Mouse (Mus musculus): ENCODE measurements around the gene Grin2a. TPM values are rescaled to one million over a fixed set of nuclear protein-coding genes. Genes with fewer than 3 reads are reported as not detected.

Grin2a gene
- polyA plus RNA-seq, 1 experiment = 0.01 TPM

DNA sequence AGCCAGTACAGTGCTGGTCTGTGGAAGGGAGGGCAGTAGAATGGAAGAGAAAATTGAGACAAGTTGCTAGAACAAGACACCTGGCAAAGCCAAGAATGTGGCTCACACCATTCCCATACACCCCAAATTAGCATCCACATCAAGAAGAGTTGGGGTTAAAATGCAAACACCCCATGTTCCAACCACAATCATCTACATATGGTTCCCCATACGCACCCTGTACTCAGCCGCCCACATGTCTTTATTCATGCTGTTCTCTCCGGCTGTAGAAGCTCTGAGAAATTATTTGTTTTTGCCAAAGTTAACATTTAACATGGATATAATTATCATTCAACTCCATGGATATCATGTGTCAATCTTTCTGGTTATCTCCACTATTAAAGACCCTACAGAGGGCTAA is 22.7 kb downstream of the Grin2a start:
- no peak for DNase-seq (ENCODE audit: low read depth)

DNA sequence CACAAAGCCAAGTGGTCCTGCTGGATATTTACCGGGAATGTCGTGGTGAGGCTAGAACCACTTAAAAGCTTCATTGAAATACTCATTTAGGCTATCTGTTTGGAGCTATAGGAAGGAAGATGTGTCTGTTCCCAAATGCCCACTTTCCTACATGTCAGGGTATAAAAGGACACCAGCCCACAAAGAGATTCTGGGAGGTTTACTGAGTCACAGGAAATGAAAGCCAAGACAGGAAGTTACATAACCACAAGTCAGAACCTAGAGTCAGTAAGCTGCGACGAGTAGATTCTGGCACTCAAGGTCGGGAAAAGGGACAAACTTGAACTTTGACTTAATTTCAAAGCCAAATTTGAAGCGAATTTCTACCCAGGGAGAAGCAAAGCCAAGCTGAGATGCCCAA is 30.9 kb downstream of the Grin2a start:
- no peak for DNase-seq (ENCODE audit: low read depth)

DNA sequence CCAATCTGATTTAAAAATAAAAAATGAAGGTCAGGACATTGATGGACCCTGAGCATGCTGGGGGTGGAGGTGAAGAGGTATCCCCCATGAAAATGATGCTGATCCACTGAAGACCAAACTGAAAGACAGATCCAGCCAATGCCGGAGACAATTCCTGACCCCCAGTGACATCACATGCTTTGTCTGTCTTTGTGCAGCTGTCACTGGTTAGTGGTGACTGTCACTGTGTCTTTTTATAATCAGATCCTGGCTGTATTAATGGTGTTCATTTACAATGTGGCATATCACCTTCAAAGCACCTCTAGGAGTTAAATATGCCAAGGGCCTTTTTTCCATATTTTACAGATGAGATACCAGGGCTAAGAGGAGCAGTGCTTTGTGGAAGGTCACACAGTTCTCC is 32.9 kb downstream of the Grin2a start:
- DNase-seq (ENCODE audit: low read depth) = no peak

DNA sequence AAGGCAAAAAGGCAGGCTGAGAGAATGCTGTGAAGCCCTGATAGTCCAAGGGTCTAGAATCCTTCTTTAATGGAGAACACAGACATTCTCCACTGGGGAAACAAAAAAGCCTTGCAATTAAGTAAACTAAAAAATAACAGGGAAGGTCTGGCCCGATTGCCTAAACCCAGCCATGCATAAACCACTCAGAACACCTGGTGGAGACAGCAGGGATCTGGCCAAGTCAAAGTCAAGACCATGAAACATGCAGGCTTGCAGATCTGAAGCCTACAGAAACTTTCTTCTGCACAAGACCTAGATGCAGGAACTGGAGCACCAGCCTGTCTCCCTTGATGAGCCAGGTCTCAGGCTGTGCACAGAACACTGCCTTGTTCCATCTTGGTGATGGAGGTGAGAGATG is 36.0 kb downstream of the Grin2a start:
- no peak for DNase-seq (ENCODE audit: low read depth)

DNA sequence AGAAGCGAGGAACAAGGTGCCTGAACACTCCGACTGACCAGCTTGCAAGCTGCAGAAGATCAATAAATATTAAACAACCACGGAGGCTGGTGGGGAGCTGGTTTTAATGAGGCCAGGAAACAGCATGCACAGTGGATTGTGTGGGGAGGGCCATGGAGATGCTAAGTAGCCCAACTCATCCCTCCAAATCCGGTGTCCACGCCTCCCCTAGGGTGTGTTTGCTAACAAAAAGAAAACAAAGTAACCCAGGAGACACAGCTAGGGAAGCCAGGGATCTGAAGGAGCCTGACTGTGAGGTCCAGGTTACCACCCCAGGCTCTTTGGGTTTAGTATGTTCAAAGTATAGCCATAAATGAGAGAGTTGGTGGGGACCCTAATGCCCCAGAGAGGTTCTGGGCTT is 41.1 kb downstream of the Grin2a start:
- no peak for DNase-seq (ENCODE audit: low read depth)

DNA sequence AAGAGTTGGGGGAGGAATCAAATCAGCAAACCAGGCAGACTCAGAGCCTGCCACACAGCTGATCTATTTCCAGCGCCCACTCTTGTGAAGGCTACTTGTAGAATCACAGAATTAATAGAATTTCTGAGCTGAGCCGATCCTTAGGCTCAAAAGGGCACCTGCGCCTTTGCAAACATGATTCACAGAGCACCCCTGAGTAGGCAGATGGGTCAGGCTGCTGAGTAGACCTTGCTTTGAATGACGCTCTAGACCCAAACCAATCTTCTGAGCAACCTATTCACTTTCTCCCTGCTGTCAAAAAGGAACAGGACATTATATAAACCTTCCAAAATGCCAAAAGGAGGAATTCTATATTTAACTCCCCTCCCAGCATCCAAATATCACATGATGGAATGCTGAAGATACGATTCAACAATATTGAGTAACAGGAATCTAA is 41.9 kb downstream of the Grin2a start:
- no peak for DNase-seq (ENCODE audit: low read depth)

DNA sequence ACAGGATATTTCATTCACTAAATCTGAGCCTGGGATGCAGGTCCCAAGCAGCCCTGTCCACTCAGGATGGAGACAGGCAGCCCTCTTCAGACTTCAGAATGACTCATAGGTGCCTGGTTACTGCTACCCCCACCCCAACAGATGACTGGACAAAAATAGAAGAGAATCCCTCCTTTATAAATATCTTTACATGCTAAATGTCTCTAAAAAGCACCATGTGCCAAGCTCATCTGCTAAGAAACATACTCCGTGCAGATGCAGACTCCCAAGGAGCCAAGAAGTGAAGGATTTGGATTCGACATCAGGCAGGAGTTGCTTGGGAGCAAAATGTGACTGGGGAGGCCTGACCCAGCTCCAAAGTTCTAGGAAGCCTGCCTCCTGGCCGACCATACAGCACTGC is 46.1 kb downstream of the Grin2a start:
- DNase-seq (ENCODE audit: low read depth) = no peak

DNA sequence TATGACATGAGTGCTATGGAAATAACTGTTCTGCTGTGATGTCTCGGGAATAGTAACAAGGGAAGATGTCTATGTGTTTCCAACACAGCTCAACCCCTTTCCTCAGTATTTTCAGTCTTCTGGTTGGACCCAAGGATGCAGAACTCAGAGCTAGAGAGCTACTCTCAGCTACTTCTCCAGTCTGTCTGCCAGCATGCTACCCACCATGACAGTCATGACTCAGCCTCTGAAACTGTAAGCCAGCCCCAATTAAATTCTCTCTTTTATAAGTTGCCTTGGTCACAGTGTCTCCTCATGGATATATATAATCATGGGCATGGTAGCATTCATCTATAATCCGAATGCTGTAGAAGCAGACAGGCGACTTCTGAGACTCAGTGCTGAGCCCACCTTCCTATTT is 47.9 kb downstream of the Grin2a start:
- no peak for DNase-seq (ENCODE audit: low read depth)

DNA sequence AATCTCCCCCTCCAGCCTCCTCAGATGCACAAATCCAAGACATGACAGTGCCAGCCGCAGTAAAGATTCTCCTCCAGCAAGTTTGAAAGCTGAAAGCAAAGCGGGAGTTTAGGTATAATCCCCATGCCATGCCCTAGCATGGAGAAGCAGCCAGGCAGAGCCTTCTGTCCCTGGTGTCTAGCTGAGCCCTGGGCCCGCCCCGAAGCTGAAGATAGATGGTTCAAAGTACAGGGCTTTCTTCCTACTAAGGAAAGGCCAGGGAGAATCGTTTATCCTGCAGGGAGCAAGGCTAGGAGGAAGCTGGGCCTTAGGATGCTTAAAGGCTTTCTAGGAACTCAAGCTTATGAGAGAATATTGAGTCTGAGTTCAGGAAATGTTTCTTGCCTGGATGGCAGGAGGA is 50.5 kb downstream of the Grin2a start:
- no peak for DNase-seq (ENCODE audit: low read depth)

DNA sequence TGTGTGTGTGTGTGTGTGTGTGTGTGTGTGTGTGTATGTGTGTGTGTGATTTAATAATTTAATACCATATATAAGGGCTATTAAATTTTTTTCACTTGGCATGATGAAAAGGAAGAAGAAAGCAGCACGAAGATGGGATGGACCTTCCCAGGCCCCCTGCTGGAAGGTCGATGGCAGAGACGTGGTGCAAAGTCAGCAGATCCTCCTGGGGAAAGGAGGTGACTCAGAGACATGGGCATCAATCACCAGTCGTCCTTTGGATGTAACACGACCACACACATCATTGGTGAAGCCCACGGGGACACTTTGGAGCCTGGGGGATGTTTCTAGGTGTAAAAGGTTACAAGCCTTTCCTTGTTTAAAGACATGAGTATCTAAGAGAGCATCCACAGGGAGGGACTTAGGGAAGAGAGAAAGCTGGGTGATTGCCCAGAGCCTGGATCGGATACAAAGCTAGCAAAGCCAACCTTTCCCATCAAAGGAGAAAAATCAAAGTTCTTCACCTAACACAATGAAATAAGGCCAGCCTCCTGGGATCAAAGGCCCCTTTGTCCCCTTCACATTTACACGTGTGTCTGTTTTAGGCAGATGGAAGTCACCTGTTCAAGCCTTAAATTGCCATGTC is 53.9 kb downstream of the Grin2a start:
- no peak for DNase-seq (ENCODE audit: low read depth)

DNA sequence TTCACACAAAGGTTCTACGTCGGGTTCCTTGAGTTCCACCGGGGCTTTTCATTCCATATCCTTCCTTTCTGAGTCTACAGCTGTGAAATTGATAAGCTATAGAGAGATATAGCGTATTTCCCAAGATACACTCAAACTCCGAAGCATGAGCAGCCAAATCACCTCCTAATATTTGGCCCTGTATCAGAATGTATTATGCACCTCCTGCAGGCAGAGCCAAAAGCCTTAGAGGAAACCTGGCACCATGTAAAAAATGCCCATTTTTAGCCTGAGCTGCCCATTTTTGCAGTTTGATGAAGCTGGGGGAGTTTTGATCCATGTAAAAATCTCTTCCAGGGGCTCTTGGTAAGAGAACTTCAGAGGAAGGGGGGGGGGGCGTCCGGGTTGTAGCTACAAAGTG is 54.6 kb downstream of the Grin2a start:
- DNase-seq (ENCODE audit: low read depth) = no peak

DNA sequence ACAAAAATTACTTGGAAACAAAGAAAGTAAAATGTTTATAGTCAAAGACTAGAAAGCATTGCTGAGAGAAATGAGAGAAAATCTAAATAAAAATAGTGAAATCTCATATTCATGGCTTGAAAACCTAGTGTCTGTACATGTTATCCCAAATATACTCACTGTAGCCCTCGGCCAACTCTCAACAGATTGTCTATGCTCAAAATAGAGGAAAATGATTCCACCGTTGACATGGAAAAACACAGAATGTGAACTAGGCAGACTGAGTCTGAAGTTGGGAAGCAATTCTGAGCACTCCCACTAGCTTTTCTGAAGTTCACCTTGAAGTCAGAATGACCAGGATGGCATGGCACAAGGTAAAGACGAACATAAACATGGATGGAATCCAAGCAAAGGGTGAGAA is 84.7 kb downstream of the Grin2a start:
- DNase-seq (ENCODE audit: low read depth) = no peak

DNA sequence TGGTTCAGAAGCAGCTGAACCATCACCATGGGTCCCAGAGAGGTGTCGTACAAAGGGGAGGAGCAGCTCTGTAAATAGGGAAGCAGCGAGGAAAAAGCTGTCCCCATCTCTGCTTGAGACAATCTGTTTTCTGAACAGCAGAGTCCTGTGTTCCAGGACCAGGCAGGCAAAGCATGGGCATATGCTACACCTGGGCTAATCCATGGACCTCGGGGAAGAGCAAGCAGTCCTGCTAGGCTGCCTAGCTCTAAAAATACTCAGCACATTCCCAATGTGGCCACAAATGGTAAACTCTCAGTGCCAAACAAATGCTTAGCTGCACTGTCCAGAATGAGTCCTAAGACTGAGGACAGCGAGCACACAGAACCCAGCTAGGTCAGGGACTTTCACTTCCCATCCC is 86.1 kb downstream of the Grin2a start:
- DNase-seq (ENCODE audit: low read depth) = no peak

DNA sequence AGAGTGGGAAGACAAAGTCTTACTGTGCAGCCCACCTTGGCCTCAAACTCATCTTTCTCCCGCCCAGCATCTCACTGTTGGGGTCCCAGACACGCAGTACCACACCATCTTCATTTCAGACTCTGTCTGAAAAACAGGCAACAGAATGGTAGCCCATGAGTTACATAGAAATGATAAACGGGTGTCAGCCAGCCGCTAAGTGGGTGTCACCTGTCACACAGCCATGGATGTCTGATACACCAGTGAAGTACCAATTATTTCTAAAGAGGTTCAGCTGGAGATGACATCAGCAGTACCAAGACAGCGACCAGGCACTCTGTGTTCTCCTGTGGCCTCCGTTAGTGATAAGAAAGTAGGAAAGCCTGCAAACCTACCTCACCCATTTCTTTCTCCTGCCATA is 90.9 kb downstream of the Grin2a start:
- no peak for DNase-seq (ENCODE audit: low read depth)

DNA sequence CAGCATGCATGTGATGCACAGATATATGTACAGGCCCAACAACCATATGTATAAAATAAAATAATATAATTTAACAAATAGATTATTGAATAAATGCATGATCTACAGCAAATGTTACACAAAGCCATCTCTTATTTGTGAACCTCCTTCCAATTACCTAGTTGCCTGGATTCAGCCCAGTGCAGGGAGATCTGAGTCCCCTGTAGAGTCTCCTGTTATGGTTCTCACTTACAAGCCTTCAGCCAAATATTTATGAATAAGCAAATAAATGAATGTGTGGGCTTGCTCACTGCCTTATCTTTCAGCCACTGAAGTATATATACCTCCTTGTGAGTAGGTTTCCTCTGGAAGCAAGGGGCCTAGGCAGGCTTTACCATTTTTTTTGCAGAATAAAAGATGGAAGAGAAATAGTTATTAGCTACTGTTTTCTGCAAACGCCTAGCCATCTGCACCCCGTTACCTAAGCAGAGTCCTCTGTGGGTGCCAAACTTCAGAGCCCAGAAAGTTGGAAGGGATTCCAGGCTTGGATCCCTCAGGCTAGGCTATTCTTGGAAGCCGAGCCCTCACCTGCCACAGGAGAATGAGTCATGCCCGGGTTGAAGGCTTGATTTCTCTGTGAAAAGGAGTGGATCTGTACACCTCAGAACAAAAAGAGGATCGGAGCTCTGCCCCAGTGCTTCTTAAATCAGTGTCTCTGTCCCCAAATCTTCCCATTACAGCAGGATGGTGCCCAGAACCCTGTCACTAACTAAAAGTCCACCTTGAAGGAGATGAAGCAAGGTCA is 92.5 kb downstream of the Grin2a start:
- no peak for DNase-seq (ENCODE audit: low read depth)

DNA sequence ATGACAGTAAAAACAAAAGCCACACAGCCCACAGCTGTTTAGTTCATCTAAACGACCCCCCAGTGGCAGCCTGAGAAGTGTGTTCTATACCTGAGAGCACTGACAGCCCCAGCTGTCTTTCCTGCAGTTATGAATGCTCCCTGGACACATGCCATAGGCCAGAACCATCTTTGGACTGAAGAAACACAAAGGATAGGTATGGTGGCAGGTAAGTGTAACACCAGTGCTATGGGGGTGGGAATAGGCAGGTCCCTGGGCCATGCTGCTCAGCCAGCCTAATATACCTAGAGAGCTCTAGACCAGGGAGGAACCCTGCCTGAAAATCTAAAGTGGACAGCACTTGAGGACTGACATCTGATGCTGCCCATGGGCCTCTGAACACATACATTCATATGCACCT is 93.9 kb downstream of the Grin2a start:
- DNase-seq (ENCODE audit: low read depth) = no peak

DNA sequence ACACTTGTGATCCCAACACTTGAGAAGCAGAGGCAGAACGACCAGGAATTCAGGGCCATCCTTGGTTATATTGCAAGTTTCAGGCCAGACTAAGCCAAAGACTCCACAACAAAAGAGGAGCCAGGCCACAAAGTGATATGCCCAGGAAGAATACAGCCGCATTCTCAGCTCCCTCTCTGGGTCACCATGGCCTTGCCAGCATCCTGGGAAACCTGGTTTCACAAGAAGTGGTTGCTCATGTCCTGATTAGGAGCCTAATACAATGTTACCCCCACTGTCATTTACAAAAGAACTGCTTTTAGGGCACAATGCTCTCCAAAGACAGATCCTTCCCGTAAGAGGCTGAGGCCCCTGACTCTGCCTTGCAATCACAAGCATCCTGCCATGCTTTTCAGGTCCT is 94.4 kb downstream of the Grin2a start:
- no peak for DNase-seq (ENCODE audit: low read depth)

DNA sequence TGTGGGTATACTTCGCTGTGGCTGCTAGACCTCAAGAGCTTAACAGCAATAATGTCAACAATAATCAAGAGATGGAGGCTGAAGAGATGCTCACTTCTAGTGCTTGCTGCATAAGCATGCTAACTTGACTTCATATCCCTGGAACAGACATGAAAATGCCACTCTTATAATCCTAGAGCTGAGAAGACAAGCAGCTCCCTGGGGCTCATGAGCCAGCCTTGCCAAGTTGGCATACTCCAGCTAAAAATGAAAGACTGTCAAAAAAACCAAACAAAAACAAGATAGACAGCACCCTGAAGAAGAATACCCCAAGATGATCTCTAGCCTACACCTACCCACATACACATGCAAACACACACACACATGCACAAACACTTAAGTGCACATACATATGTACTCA is 95.2 kb downstream of the Grin2a start:
- no peak for DNase-seq (ENCODE audit: low read depth)

DNA sequence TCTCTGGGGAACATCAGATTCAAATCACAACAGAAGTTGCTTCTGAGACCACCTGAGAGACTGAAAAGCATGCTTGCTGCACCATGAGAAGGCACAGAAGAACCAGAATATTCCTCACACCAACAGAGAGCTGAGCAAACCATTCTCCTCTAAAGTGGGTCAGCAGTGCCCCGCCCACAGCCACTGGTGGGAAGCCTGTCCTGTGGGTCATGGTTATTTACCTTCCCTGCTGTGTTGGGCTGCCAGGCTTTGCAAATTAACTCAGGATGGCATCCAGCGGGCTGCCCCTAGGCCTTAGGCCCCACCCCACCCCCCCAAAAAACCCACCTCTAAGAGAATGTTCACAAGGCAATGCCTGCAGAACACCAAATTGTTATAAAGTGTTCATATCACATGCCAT is 96.2 kb downstream of the Grin2a start:
- no peak for DNase-seq (ENCODE audit: low read depth)

DNA sequence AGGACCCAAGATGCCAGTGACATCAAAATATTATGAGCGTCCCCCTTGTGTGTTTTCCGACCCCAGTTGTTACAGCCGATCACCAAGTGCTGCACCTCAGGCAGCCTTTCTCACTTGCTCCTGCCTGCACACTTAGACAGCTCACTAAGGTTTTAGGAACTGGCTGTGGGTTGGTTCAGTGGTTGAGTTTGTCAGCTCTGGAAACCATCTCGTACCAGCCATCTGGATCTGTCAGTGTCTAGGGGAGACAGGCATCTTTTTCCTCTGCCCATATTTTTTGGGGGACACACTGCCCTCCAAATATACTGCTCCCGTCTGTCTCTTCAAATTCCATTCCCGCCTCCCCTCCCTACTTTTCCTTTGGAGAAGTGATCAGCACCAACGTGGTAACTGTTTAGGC is 99.8 kb downstream of the Grin2a start:
- DNase-seq (ENCODE audit: low read depth) = no peak

DNA sequence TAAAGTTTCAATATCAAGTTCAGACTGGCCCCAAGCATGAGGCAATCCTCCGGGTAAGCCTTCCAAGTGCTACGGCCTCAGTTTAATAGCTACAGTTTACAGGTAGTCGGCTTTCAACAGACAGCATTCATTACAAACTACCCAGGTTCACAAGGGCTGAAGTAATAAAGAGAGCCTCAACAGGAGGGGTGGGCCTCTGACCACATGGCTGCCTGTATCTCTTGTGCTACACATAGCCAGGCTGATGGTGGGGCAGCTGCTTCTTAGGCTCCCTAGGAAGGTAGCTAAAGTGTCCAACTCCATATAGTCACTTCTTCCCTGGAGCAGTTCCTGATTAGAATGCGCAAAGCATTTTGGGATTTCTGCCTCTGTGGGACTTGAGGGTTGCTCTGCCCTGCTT is 109.2 kb downstream of the Grin2a start:
- DNase-seq (ENCODE audit: low read depth) = peak; percentile 12

DNA sequence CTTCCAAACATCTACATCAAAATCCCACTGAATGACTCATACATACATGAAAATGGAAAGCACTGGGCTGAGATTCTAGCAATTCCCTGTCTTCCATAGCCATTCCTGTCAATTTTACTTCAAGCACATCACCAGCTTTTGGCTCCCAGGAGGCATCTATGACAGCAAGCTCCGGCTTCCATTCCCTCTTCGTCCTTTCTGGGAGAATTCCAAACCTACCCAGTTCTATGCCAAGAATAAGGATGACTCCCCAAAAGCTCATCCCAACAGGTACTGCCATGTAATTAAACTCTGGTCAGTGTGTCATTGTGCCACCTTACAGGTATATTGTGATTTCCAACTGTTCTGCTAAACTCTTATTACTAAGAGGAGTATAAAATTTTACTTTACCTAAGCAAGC is 111.2 kb downstream of the Grin2a start:
- no peak for DNase-seq (ENCODE audit: low read depth)

DNA sequence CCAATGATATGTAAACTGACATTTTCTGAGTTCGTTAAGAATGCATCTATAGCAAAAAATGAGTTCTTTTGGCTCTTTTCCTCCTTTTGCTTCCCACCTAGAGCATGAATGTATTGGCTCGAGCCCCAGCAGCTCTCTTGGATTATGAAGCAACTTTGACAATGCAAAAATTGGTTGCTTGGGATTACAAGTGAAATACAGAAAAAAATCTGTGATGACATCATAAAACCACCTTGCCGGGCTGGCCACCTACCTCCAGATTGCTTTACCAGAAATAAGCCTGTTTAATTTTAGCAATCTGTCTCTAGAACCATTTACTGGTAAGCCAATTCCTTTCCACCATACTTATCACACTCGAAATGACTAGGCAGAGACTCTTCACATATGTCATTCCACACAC is 112.9 kb downstream of the Grin2a start:
- no peak for DNase-seq (ENCODE audit: low read depth)

DNA sequence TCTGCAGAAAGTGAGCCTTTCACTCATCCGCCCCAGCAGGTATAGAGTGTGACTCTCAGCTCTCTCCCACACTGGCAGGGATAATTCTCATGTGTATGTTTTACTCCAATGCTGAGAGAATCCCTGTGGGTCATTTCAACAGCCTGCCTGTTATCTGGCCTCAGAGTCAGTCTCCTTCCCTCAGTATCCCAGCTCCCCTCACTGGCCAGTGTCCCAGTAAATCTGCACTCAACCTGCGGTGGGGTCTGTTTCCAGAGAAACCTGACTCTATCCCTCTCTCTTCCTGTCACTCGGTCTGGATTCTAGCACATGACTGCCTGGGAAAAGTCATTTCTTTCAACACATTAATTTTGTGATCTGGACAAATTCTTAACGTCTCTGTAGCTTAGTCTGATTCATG is 122.4 kb downstream of the Grin2a start:
- no peak for DNase-seq (ENCODE audit: low read depth)
